Mouse (Mus musculus): ENCODE measurements around the gene Tcam1. TPM values are rescaled to one million over a fixed set of nuclear protein-coding genes. Genes with fewer than 3 reads are reported as not detected.

The Tcam1 gene
- polyA plus RNA-seq (2012; rRNA removed; ENCODE audit: low replicate concordance), result 0.23 and 0.58 TPM in 2 replicates

GRCm38 (mm10) chr11:106276454-106276853 lies at the start of gene Tcam1:
Tcam1 (plus strand) TSS chr11:106276672.

GRCm38 (mm10) chr11:106255685-106256451 lies 20.6 kb upstream of the Tcam1 start, which contains the start of the genes Ftsj3 and Psmc5:
Ftsj3 (minus strand) TSS chr11:106256079.
Psmc5 (plus strand) TSS chr11:106256154.

GRCm38 (mm10) chr11:106272644-106273310 lies 3.7 kb upstream of the Tcam1 start, which contains the start of gene Smarcd2:
Smarcd2 (minus strand) TSS chr11:106272972.

GRCm38 (mm10) chr11:106301765-106302164 lies 25.3 kb downstream of the Tcam1 start, which contains the start of gene Gh:
Gh (minus strand) TSS chr11:106301865.

GRCm38 (mm10) chr11:106314333-106314812 lies 37.9 kb downstream of the Tcam1 start, which contains the start of gene Cd79b:
Cd79b (minus strand) TSS chr11:106314762.

Other genes starting within 250 kb of the Tcam1 start
- gene Dcaf7, start 239.8 kb upstream of the Tcam1 start, polyA plus RNA-seq (2012; rRNA removed; ENCODE audit: low replicate concordance), result 21.7 and 50.7 TPM in 2 replicates
- 14.8 and 16.0 TPM in 2 replicates for gene Taco1, start 210.6 kb upstream of the Tcam1 start, polyA plus RNA-seq (2012; rRNA removed; ENCODE audit: low replicate concordance)
- 55.5 and 69.5 TPM in 2 replicates for gene Map3k3, start 192.1 kb upstream of the Tcam1 start, polyA plus RNA-seq (2012; rRNA removed; ENCODE audit: low replicate concordance)
- gene Gm10840, start 115.8 kb upstream of the Tcam1 start, polyA plus RNA-seq (2012; rRNA removed; ENCODE audit: low replicate concordance), result not detected in 2 replicates
- gene Limd2, start 115.8 kb upstream of the Tcam1 start, polyA plus RNA-seq (2012; rRNA removed; ENCODE audit: low replicate concordance), result 33.1 and 61.0 TPM in 2 replicates
- gene Strada, start 74.5 kb upstream of the Tcam1 start, polyA plus RNA-seq (2012; rRNA removed; ENCODE audit: low replicate concordance), result 30.3 and 44.5 TPM in 2 replicates
- gene Ccdc47, start 60.3 kb upstream of the Tcam1 start, polyA plus RNA-seq (2012; rRNA removed; ENCODE audit: low replicate concordance), result 16.5 and 20.1 TPM in 2 replicates
- 11.1 and 17.4 TPM in 2 replicates for gene Ddx42, start 59.7 kb upstream of the Tcam1 start, polyA plus RNA-seq (2012; rRNA removed; ENCODE audit: low replicate concordance)
- 18.4 and 42.8 TPM in 2 replicates for gene Ftsj3, start 20.6 kb upstream of the Tcam1 start, polyA plus RNA-seq (2012; rRNA removed; ENCODE audit: low replicate concordance)
- 59.4 and 62.2 TPM in 2 replicates for gene Psmc5, start 20.5 kb upstream of the Tcam1 start, polyA plus RNA-seq (2012; rRNA removed; ENCODE audit: low replicate concordance)
- 130 and 218 TPM in 2 replicates for gene Smarcd2, start 3.7 kb upstream of the Tcam1 start, polyA plus RNA-seq (2012; rRNA removed; ENCODE audit: low replicate concordance)
- gene Gh, start 25.2 kb downstream of the Tcam1 start, polyA plus RNA-seq (2012; rRNA removed; ENCODE audit: low replicate concordance), result not detected in 2 replicates
- 3.7 and 4.7 TPM in 2 replicates for gene Cd79b, start 38.1 kb downstream of the Tcam1 start, polyA plus RNA-seq (2012; rRNA removed; ENCODE audit: low replicate concordance)
- gene Scn4a, start 76.6 kb downstream of the Tcam1 start, polyA plus RNA-seq (2012; rRNA removed; ENCODE audit: low replicate concordance), result 0.06 and 0.26 TPM in 2 replicates
- 0.19 and 0.53 TPM in 2 replicates for gene Prr29, start 88.8 kb downstream of the Tcam1 start, polyA plus RNA-seq (2012; rRNA removed; ENCODE audit: low replicate concordance)
- gene Icam2, start 111.4 kb downstream of the Tcam1 start, polyA plus RNA-seq (2012; rRNA removed; ENCODE audit: low replicate concordance), result 56.3 and 89.3 TPM in 2 replicates
- 9.0 and 26.4 TPM in 2 replicates for gene Ern1, start 211.2 kb downstream of the Tcam1 start, polyA plus RNA-seq (2012; rRNA removed; ENCODE audit: low replicate concordance)

All from subcutaneous adipose tissue, adult 2 months (tissue).